In the genomic region with DNA sequence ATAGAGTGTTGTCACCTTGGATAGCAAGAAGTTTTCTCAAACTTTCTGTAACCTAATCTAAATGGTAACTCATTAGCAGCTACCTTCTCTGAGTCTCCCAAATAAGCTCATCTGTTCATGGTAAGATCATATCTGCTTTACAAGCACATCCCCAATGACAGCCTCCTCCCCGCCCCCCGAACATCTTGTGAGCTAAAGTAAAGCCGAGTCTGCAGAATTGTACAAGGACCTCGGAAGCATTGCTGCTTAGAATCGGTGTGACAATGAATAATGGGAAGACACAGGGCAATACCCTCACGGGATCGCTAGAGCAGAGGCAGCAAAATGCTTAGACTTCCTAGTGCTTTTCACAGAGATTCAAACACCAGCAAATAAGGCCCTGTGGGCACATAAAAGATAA, we compare ENCODE assay signal across 27 mouse cellular contexts.
DNase-seq lines count a peak whose midpoint lies in the region; ATAC-seq and TF ChIP-seq lines count a peak whose summit lies in the region.
"Had no signal": no experiment of that assay in that cellular context is flagged by ENCODE, and none has a peak within 500 bp of the region (broad histone marks: within the 10 kb centered on the region; RNA-seq: fewer than 3 reads in every experiment).

No protein-coding gene starts in this region.

- no peak overlapping the region for H3K9ac ChIP-seq in hindbrain, postnatal 0 days (replicated peaks; ENCODE audit: low read length)
- H3K9ac ChIP-seq in midbrain, embryonic 14.5 days (replicated peaks; ENCODE audit: low read length) = no peak overlapping the region
- no peak overlapping the region for H3K9ac ChIP-seq in midbrain, embryonic 11.5 days (ENCODE audit: low read length)
- H3K9ac ChIP-seq: embryonic facial prominence, embryonic 13.5 days; forebrain, embryonic 15.5 days; heart, embryonic 12.5 days; liver, embryonic 14.5 days; neural tube, embryonic 15.5 days had no signal

- H3K9me3 ChIP-seq in hindbrain, postnatal 0 days (ENCODE audit: low read length) = no peaks in the 10 kb centered on the region
- no peaks in the 10 kb centered on the region for H3K9me3 ChIP-seq in hindbrain, embryonic 10.5 days
- no peaks in the 10 kb centered on the region for H3K9me3 ChIP-seq in midbrain, embryonic 14.5 days (ENCODE audit: control insufficient read depth, low read length)
- H3K9me3 ChIP-seq in midbrain, embryonic 11.5 days (ENCODE audit: control insufficient read depth, low read length) = no peaks in the 10 kb centered on the region
- H3K9me3 ChIP-seq: embryonic facial prominence, embryonic 13.5 days; forebrain, embryonic 10.5 days; forebrain, embryonic 15.5 days; heart, embryonic 12.5 days; neural tube, embryonic 15.5 days had no signal

- ATAC-seq in hindbrain, postnatal 0 days = no peak
- ATAC-seq in midbrain, embryonic 14.5 days (ENCODE audit: low FRiP score, low TSS enrichment) = no peak
- ATAC-seq in midbrain, embryonic 11.5 days (ENCODE audit: low FRiP score) = no peak
- ATAC-seq: CD4-positive, CD25-positive, alpha-beta regulatory T cell, adult 4 months; forebrain, embryonic 15.5 days had no signal

- H3K36me3 ChIP-seq in hindbrain, postnatal 0 days (ENCODE audit: insufficient read depth, low read length) = no peaks in the 10 kb centered on the region
- H3K36me3 ChIP-seq in hindbrain, embryonic 10.5 days = no peaks in the 10 kb centered on the region
- no peaks in the 10 kb centered on the region for H3K36me3 ChIP-seq in midbrain, embryonic 14.5 days (ENCODE audit: control insufficient read depth, insufficient read depth, low read length)
- no peaks in the 10 kb centered on the region for H3K36me3 ChIP-seq in midbrain, embryonic 11.5 days (ENCODE audit: control insufficient read depth, insufficient read depth, low read length)
- H3K36me3 ChIP-seq: embryonic facial prominence, embryonic 13.5 days; forebrain, embryonic 10.5 days; forebrain, embryonic 15.5 days; heart, embryonic 12.5 days; neural tube, embryonic 15.5 days had no signal

- 50% methylated on average over 7 of the region's 7 CpGs for WGBS in hindbrain, postnatal 0 days
- WGBS in hindbrain, embryonic 10.5 days = 74% methylated on average over 7 of the region's 7 CpGs
- 72% methylated on average over 7 of the region's 7 CpGs for WGBS in midbrain, embryonic 14.5 days
- WGBS in midbrain, embryonic 11.5 days = 83% methylated on average over 7 of the region's 7 CpGs

- H3K4me3 ChIP-seq in hindbrain, postnatal 0 days (ENCODE audit: low read length) = no peak overlapping the region
- no peak overlapping the region for H3K4me3 ChIP-seq in hindbrain, embryonic 10.5 days
- H3K4me3 ChIP-seq in midbrain, embryonic 14.5 days (replicated peaks; ENCODE audit: low read depth, low read length) = no peak overlapping the region
- no peak overlapping the region for H3K4me3 ChIP-seq in midbrain, embryonic 11.5 days (ENCODE audit: low read depth, low read length)
- H3K4me3 ChIP-seq: embryonic facial prominence, embryonic 13.5 days; forebrain, embryonic 10.5 days; forebrain, embryonic 15.5 days; heart, adult 2 months; heart, embryonic 12.5 days; layer of hippocampus, adult 2 months; neural tube, embryonic 15.5 days had no signal

- DNase-seq in hindbrain, postnatal 0 days (ENCODE audit: low spot score) = peak; percentile 20
- no peak for DNase-seq in hindbrain, embryonic 10.5 days (ENCODE audit: low spot score)
- peak; percentile 15 for DNase-seq in midbrain, embryonic 14.5 days
- DNase-seq in midbrain, embryonic 11.5 days (ENCODE audit: low spot score, missing footprints) = no peak
- peak; percentile 35 for DNase-seq in right cerebral cortex, postnatal 25 days
- no peak for DNase-seq in right cerebral cortex, postnatal 14 days
- DNase-seq in kidney, postnatal 25 days = no peak
- DNase-seq: adrenal gland, postnatal 25 days; cerebellum, adult 18-20 months; cerebellum, postnatal 10 days; heart, adult 2 months; heart, postnatal 4 days; kidney, adult 11 months; kidney, postnatal 14 days; liver; lung, adult 2 months; lung, postnatal 10 days; thymus, postnatal 14 days had no signal

- H3K27ac ChIP-seq in hindbrain, postnatal 0 days = no peak overlapping the region
- no peak overlapping the region for H3K27ac ChIP-seq in hindbrain, embryonic 10.5 days
- no peak overlapping the region for H3K27ac ChIP-seq in midbrain, embryonic 14.5 days (replicated peaks; ENCODE audit: low read depth, low read length)
- H3K27ac ChIP-seq in midbrain, embryonic 11.5 days (ENCODE audit: low read depth, low read length) = no peak overlapping the region
- H3K27ac ChIP-seq: embryonic facial prominence, embryonic 13.5 days; forebrain, embryonic 10.5 days; forebrain, embryonic 15.5 days; heart, adult 2 months; layer of hippocampus, adult 2 months; liver, embryonic 14.5 days; macrophage; neural tube, embryonic 15.5 days had no signal

- H3K4me1 ChIP-seq in hindbrain, postnatal 0 days (ENCODE audit: insufficient read depth, low read length) = no peaks in the 10 kb centered on the region
- no peaks in the 10 kb centered on the region for H3K4me1 ChIP-seq in hindbrain, embryonic 10.5 days (replicated peaks)
- no peaks in the 10 kb centered on the region for H3K4me1 ChIP-seq in midbrain, embryonic 14.5 days (ENCODE audit: control insufficient read depth, insufficient read depth, low read length)
- no peaks in the 10 kb centered on the region for H3K4me1 ChIP-seq in midbrain, embryonic 11.5 days (ENCODE audit: control insufficient read depth, insufficient read depth, low read length)
- H3K4me1 ChIP-seq: embryonic facial prominence, embryonic 13.5 days; forebrain, embryonic 10.5 days; forebrain, embryonic 15.5 days; heart, embryonic 12.5 days had no signal

- TF ChIP-seq CTCF in hindbrain, postnatal 0 days (IDR thresholded peaks at IDR 0.05; ENCODE audit: low read depth) = no peak

- H3K4me2 ChIP-seq in hindbrain, postnatal 0 days (ENCODE audit: low read depth, low read length) = no peak overlapping the region
- H3K4me2 ChIP-seq in midbrain, embryonic 14.5 days (ENCODE audit: low read length) = no peak overlapping the region
- H3K4me2 ChIP-seq in midbrain, embryonic 11.5 days = no peak overlapping the region
- H3K4me2 ChIP-seq: embryonic facial prominence, embryonic 13.5 days; forebrain, embryonic 15.5 days; heart, embryonic 12.5 days; neural tube, embryonic 15.5 days had no signal

- no peaks in the 10 kb centered on the region for H3K27me3 ChIP-seq in hindbrain, postnatal 0 days (ENCODE audit: insufficient read depth, low read length)
- H3K27me3 ChIP-seq in hindbrain, embryonic 10.5 days (ENCODE audit: insufficient read depth, poor library complexity, severe bottlenecking) = no peaks in the 10 kb centered on the region
- H3K27me3 ChIP-seq in midbrain, embryonic 14.5 days (ENCODE audit: control insufficient read depth, insufficient read depth, low read length) = no peaks in the 10 kb centered on the region
- H3K27me3 ChIP-seq in midbrain, embryonic 11.5 days (ENCODE audit: control insufficient read depth, insufficient read depth, low read length) = no peaks in the 10 kb centered on the region
- H3K27me3 ChIP-seq: embryonic facial prominence, embryonic 13.5 days; forebrain, embryonic 15.5 days; heart, embryonic 12.5 days; neural tube, embryonic 15.5 days had no signal

Comparison
In these comparisons a context has a peak if more than half of its experiments do, and no peak if none do; other contexts are left out.
1. DNase-seq: peak in hindbrain, postnatal 0 days (single experiment), midbrain, embryonic 14.5 days (single experiment) and right cerebral cortex, postnatal 25 days (single experiment); none in hindbrain, embryonic 10.5 days (single experiment), midbrain, embryonic 11.5 days (single experiment), right cerebral cortex, postnatal 14 days (single experiment) and kidney, postnatal 25 days (0 of 2).